Mouse (Mus musculus) midbrain, embryonic 11.5 days (tissue): ENCODE measurements around the gene Dnajb12. TPM values are rescaled to one million over a fixed set of nuclear protein-coding genes. Genes with fewer than 3 reads are reported as not detected.

Experiments used
- ATAC-seq: fragments of 200-750 bp; cut with Nextera tagmentation; 2 replicates; pipeline ENCODE4 v1.8.0; 2017; ENCODE audit warnings: moderate TSS enrichment, moderate library complexity; ENCODE audit not compliant: low FRiP score
- DNase-seq: peaks from one replicate; pipeline ENCODE4 v3.0.0; 2015; ENCODE audit warnings: low spot score; ENCODE audit errors: missing footprints
- H3K27ac ChIP-seq: fragments of 300-500 bp; sonication (generic); 2 replicates; pipeline ENCODE4 v1.5.1; 2014; ENCODE audit warnings: low read depth, low read length
- H3K27me3 ChIP-seq: fragments of 300-500 bp; sonication (generic); 2 replicates; pipeline ENCODE4 v1.6.1; 2014; ENCODE audit warnings: mild to moderate bottlenecking, low read length, moderate library complexity, mixed read lengths; ENCODE audit not compliant: control insufficient read depth, insufficient read depth
- H3K36me3 ChIP-seq: fragments of 300-500 bp; sonication (generic); 2 replicates; pipeline ENCODE4 v1.6.1; 2014; ENCODE audit warnings: mild to moderate bottlenecking, low read length, moderate library complexity, mixed read lengths; ENCODE audit not compliant: control insufficient read depth, insufficient read depth
- H3K4me1 ChIP-seq: fragments of 300-500 bp; sonication (generic); 2 replicates; pipeline ENCODE4 v1.6.1; 2014; ENCODE audit warnings: low read length; ENCODE audit not compliant: control insufficient read depth, insufficient read depth
- H3K4me2 ChIP-seq: fragments of 300-500 bp; sonication (generic); 2 replicates; pipeline ENCODE4 v1.6.1; 2014; ENCODE audit warnings: mild to moderate bottlenecking, moderate library complexity
- H3K4me3 ChIP-seq: fragments of 300-500 bp; sonication (generic); 2 replicates; pipeline ENCODE4 v1.5.1; 2014; ENCODE audit warnings: low read depth, low read length
- H3K9ac ChIP-seq: fragments of 300-500 bp; sonication (generic); 2 replicates; pipeline ENCODE4 v1.6.1; 2014; ENCODE audit warnings: low read length
- H3K9me3 ChIP-seq: fragments of 300-500 bp; sonication (generic); 2 replicates; pipeline ENCODE4 v1.6.1; 2016; ENCODE audit warnings: low read length; ENCODE audit not compliant: control insufficient read depth
- WGBS: fragments of 180-500 bp; shearing (Covaris S2); extraction: QIAGEN DNeasy Blood & Tissue Kit; methylation state at CpG from one replicate; pipeline ENCODE4 v1.1.7; 2014; 5-methylcytosine and 5-hydroxymethylcytosine counted together
- polyA plus RNA-seq: library from polyadenylated mRNA; unstranded; fragments of >200 nt; fragmentation: Nextera tagmentation; extraction: Ambion mirVana; gene quantifications from 2 replicates; pipeline ENCODE4 v1.2.1, GENCODE M21; 2014

The Dnajb12 gene
- polyA plus RNA-seq, 1 experiment from 2014 or later, result 22.4 TPM

- 90% methylated on average over 4 of the region's 4 CpGs for WGBS
- Histone ChIP-seq H3K9ac (no peak overlapping the region), H3K36me3 (no peaks in the 10 kb centered on the region), H3K4me2 (no peak overlapping the region), H3K9me3 (no peaks in the 10 kb centered on the region), H3K27ac (no peak overlapping the region), H3K4me1 (peaks cover 30% of the 10 kb centered on the region), H3K27me3 (no peaks in the 10 kb centered on the region), H3K4me3 (no peak overlapping the region)
- no peak for DNase-seq
- ATAC-seq, result no peak
These were observed 38.8 kb downstream of the Dnajb12 start for GRCm38 (mm10) chr10:59918111-59918510.

GRCm38 (mm10) chr10:59919494-59920181 lies 40.3 kb downstream of the Dnajb12 start:
- H3K4me1 ChIP-seq, result peaks cover 30% of the 10 kb centered on the region
- 57% methylated on average over 15 of the region's 15 CpGs for WGBS

GRCm38 (mm10) chr10:59920485-59920809 lies 41.1 kb downstream of the Dnajb12 start:
- Histone ChIP-seq H3K9ac (peak overlapping the region; percentile 36), H3K9me3 (no peaks in the 10 kb centered on the region), H3K27me3 (no peaks in the 10 kb centered on the region), H3K27ac (0 out of 2 replicates have a peak overlapping the region, but pooled peaks have one; percentile 7), H3K4me1 (peaks cover 30% of the 10 kb centered on the region), H3K4me2 (peak overlapping the region; percentile 46; the same call in 1 of the 2 replicates), H3K4me3 (no peak overlapping the region), H3K36me3 (no peaks in the 10 kb centered on the region)
- 29% methylated on average over 7 of the region's 7 CpGs for WGBS
- ATAC-seq, result peak; percentile 36; the same call in 1 of the 2 replicates
- DNase-seq, result peak; percentile 93

More at GRCm38 (mm10) chr10:59919494-59920181, 40.3 kb downstream of the Dnajb12 start:
- Histone ChIP-seq H3K9me3 (no peaks in the 10 kb centered on the region), H3K4me2 (no peak overlapping the region), H3K4me3 (no peak overlapping the region), H3K27ac (0 out of 2 replicates have a peak overlapping the region, but pooled peaks have one; percentile 25), H3K36me3 (no peaks in the 10 kb centered on the region), H3K9ac (no peak overlapping the region), H3K27me3 (no peaks in the 10 kb centered on the region)
- DNase-seq (peak; percentile 88), ATAC-seq (no peak)

- peak; percentile 68 for ATAC-seq
- H3K36me3 ChIP-seq, result no peaks in the 10 kb centered on the region
- peak overlapping the region; percentile 36 for H3K9ac ChIP-seq
- peak overlapping the region; percentile 46 for H3K4me2 ChIP-seq
- WGBS, result 8% methylated on average over 33 of the region's 33 CpGs
- peak overlapping the region; percentile 10; the same call in 1 of the 2 replicates for H3K27ac ChIP-seq
- no peaks in the 10 kb centered on the region for H3K27me3 ChIP-seq
- peak overlapping the region; percentile 16 for H3K4me3 ChIP-seq
- DNase-seq, result peak; percentile 95
- H3K9me3 ChIP-seq, result no peaks in the 10 kb centered on the region
- H3K4me1 ChIP-seq, result peaks cover 27% of the 10 kb centered on the region
These were observed 41.7 kb downstream of the Dnajb12 start for GRCm38 (mm10) chr10:59920810-59921681.

- DNase-seq (no peak), ATAC-seq (no peak)
- H3K27me3 ChIP-seq, result no peaks in the 10 kb centered on the region
- no peak overlapping the region for H3K4me3 ChIP-seq
- H3K9ac ChIP-seq, result no peak overlapping the region
- peaks cover 18% of the 10 kb centered on the region for H3K4me1 ChIP-seq
- H3K4me2 ChIP-seq, result no peak overlapping the region
- H3K27ac ChIP-seq, result no peak overlapping the region
- WGBS, result 86% methylated on average over 2 of the region's 2 CpGs
- H3K36me3 ChIP-seq, result no peaks in the 10 kb centered on the region
- no peaks in the 10 kb centered on the region for H3K9me3 ChIP-seq
These were observed 44.1 kb downstream of the Dnajb12 start for GRCm38 (mm10) chr10:59923493-59923892.

GRCm38 (mm10) chr10:59924305-59924704 lies 44.9 kb downstream of the Dnajb12 start:
- WGBS, result 17% methylated on average over 3 of the region's 3 CpGs
- Histone ChIP-seq H3K9me3 (no peaks in the 10 kb centered on the region), H3K9ac (no peak overlapping the region), H3K4me2 (no peak overlapping the region), H3K27me3 (no peaks in the 10 kb centered on the region), H3K36me3 (no peaks in the 10 kb centered on the region), H3K4me3 (no peak overlapping the region), H3K27ac (no peak overlapping the region), H3K4me1 (peaks cover 18% of the 10 kb centered on the region)
- DNase-seq (no peak), ATAC-seq (no peak)

- Histone ChIP-seq H3K4me3 (no peak overlapping the region), H3K9me3 (no peaks in the 10 kb centered on the region), H3K4me1 (peaks cover 4% of the 10 kb centered on the region; the same call in 1 of the 2 replicates), H3K27ac (no peak overlapping the region), H3K27me3 (no peaks in the 10 kb centered on the region), H3K36me3 (no peaks in the 10 kb centered on the region), H3K4me2 (no peak overlapping the region), H3K9ac (no peak overlapping the region)
- ATAC-seq (no peak), DNase-seq (no peak)
- 92% methylated on average over 7 of the region's 7 CpGs for WGBS
These were observed 49.8 kb downstream of the Dnajb12 start for GRCm38 (mm10) chr10:59929205-59929604.

GRCm38 (mm10) chr10:59930996-59931395 lies 51.6 kb downstream of the Dnajb12 start:
- DNase-seq (peak; percentile 85), ATAC-seq (peak; percentile 75; the same call in 1 of the 2 replicates)
- Histone ChIP-seq H3K36me3 (no peaks in the 10 kb centered on the region), H3K9me3 (no peaks in the 10 kb centered on the region), H3K4me1 (peaks cover 7% of the 10 kb centered on the region; the same call in 1 of the 2 replicates), H3K27ac (no peak overlapping the region), H3K4me3 (no peak overlapping the region), H3K27me3 (no peaks in the 10 kb centered on the region), H3K9ac (no peak overlapping the region), H3K4me2 (no peak overlapping the region)
- WGBS, result 31% methylated on average over 10 of the region's 10 CpGs

- no peaks in the 10 kb centered on the region for H3K27me3 ChIP-seq
- no peak for DNase-seq
- no peaks in the 10 kb centered on the region for H3K9me3 ChIP-seq
- H3K9ac ChIP-seq, result no peak overlapping the region
- no peak overlapping the region for H3K4me2 ChIP-seq
- H3K4me3 ChIP-seq, result no peak overlapping the region
- no peak for ATAC-seq
- H3K27ac ChIP-seq, result no peak overlapping the region
- 86% methylated on average over 6 of the region's 6 CpGs for WGBS
- peaks cover 11% of the 10 kb centered on the region; the same call in 1 of the 2 replicates for H3K4me1 ChIP-seq
- H3K36me3 ChIP-seq, result no peaks in the 10 kb centered on the region
These were observed 53.2 kb downstream of the Dnajb12 start for GRCm38 (mm10) chr10:59932521-59932920.
